Mouse (Mus musculus) E14TG2a.4 (cell line): ENCODE measurements around the gene Nudcd3.

Source experiments
- H3K27me3 ChIP-seq: 2 replicates; pipeline ENCODE4 v1.6.1; 2014; ENCODE audit warnings: low read length, control low read depth; ENCODE audit not compliant: insufficient read depth
- H3K36me3 ChIP-seq: 2 replicates; pipeline ENCODE4 v1.6.1; 2014; ENCODE audit warnings: low read length, control low read depth; ENCODE audit not compliant: insufficient read depth
- H3K4me1 ChIP-seq: replicated peaks from 2 replicates; pipeline ENCODE4 v1.6.1; 2014; ENCODE audit warnings: low read depth, low read length, control low read depth
- H3K4me3 ChIP-seq: replicated peaks from 2 replicates; pipeline ENCODE4 v1.5.1; 2014; ENCODE audit warnings: mild to moderate bottlenecking, low read length
- H3K9me3 ChIP-seq: 2 replicates; pipeline ENCODE4 v1.6.1; 2014; ENCODE audit warnings: low read length, control low read depth
- CTCF ChIP-seq: conservative IDR thresholded peaks from 2 replicates; pipeline ENCODE4 v1.5.1; 2014; ENCODE audit warnings: low read length
- NANOG ChIP-seq: IDR thresholded peaks from 2 replicates; pipeline ENCODE4 v1.6.1; 2014; ENCODE audit warnings: borderline replicate concordance, low read length, mixed read lengths
- POU5F1 ChIP-seq: IDR thresholded peaks from 2 replicates; pipeline ENCODE4 v1.6.1; 2014; ENCODE audit warnings: low read length, borderline replicate concordance

The Nudcd3 gene

DNA sequence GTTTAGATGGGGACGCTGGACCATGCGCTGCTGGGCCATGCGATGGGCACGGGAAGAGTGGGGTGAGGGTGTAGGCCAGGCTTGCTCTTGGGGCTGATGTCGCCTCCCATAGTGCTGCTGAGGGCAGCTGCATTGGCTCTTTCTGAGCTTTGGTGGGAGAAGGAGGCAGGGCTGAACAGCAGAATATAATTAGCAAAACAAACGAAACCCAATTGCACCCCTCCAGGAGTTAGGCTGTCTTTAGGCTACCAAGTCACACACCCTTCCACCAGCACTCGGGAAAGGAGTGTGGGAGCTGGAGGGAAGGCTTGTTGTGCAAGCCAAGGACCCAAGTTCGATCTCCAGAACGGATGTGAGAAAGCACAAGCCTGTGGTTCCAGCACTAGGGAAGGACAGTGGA is 133.1 kb downstream of the Nudcd3 start:
- peaks cover 70% of the 10 kb centered on the region for H3K4me1 ChIP-seq
- peak overlapping the region; percentile 92; the same call in 1 of the 2 replicates for H3K4me3 ChIP-seq
- no peaks in the 10 kb centered on the region for H3K9me3 ChIP-seq
- TF ChIP-seq CTCF: no peak
- TF ChIP-seq POU5F1: no peak
- peak; percentile 32; the same call in 1 of the 2 replicates for TF ChIP-seq NANOG
- H3K27me3 ChIP-seq: peaks cover 48% of the 10 kb centered on the region
- H3K36me3 ChIP-seq: no peaks in the 10 kb centered on the region

DNA sequence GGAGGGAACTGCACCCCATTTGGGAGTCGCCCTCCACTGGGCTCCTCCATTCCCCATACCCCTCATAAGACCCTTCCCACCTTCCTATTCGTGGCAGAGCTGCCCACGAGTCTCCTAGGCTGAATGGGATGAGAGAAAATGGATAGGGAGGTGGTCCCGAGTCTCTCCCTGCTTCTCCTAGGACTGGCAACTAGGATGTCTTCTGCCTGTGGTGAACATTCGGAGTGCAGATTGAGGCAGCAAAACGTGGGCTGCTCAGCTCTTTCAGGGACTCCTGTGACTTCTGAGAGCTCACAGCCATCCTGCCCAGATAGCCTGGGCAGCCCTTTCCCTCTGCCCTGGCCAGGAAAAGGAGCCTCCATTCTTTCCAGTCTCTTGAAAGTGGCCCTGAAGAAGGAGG is 134.0 kb downstream of the Nudcd3 start, which contains the start of gene Camk2b:
TSS of gene Camk2b (minus strand) at position 187 of the 400 bp plus-strand sequence.
- H3K27me3 ChIP-seq: peaks cover 42% of the 10 kb centered on the region
- peak within 1 kb of the TSS; percentile 92 for H3K4me3 ChIP-seq
- no peaks in the 10 kb centered on the region for H3K36me3 ChIP-seq
- TF ChIP-seq CTCF: no peak
- TF ChIP-seq NANOG: no peak
- TF ChIP-seq POU5F1: no peak
- peaks cover 80% of the 10 kb centered on the region for H3K4me1 ChIP-seq
- no peaks in the 10 kb centered on the region for H3K9me3 ChIP-seq

DNA sequence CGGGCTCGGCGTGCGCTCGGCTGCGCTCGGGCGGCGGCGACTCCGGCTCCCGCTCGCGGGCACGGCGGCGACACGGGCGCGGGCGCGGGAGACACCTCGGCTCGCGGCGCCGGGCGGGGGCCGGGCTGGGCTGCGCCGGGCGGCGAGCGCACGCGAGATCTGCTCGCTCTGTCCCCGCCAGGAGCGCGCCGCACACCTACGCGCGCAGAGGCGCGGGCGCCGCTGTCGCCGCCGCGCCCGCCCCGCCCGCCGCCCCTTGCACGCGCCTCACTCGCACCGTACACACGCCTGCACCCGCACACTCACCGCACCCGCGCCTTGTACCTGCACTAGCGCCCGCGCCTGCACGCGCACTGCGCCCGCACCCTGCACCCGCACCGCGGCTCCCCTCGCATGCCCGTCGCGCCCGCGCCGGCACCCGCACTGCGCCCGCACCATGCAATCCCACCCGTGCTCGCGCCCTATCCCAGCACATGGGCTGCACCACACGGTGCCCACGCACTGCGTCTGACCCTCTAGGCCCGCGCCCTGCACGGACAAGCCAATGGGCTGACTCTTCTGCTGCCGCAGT is 134.6 kb downstream of the Nudcd3 start:
- H3K4me3 ChIP-seq: peak overlapping the region; percentile 92

DNA sequence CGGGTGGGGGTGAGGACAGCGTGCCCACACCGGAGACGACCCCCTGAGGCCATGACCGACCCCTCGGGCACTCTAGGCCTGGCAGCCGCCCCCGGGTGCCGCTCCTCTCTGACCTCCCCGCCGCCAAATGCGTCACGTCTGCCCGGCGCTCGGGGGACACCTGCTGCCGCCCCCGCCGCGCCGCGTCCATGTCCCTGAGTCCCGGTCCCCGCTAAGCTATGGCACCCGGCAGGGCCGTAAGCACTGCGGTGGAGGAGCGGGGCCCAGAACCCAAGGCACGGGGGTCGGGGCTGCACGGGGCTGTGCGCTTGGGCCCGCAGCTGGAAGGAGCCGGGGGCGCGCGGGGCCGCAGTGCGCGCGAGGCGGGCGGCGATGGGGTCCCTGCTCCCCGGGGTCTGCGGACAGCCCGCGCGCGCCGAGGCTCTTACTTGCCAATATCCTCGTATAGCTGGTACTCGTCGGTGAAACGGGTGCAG is 135.1 kb downstream of the Nudcd3 start:
- no peaks in the 10 kb centered on the region for H3K9me3 ChIP-seq
- H3K4me3 ChIP-seq: peak overlapping the region; percentile 92

More for the DNA sequence above, 134.6 kb downstream of the Nudcd3 start:
- H3K27me3 ChIP-seq: peaks cover 39% of the 10 kb centered on the region
- H3K36me3 ChIP-seq: no peaks in the 10 kb centered on the region
- TF ChIP-seq POU5F1 (no peak), NANOG (no peak), CTCF (no peak)
- H3K4me1 ChIP-seq: peaks cover 82% of the 10 kb centered on the region
- H3K9me3 ChIP-seq: no peaks in the 10 kb centered on the region

DNA sequence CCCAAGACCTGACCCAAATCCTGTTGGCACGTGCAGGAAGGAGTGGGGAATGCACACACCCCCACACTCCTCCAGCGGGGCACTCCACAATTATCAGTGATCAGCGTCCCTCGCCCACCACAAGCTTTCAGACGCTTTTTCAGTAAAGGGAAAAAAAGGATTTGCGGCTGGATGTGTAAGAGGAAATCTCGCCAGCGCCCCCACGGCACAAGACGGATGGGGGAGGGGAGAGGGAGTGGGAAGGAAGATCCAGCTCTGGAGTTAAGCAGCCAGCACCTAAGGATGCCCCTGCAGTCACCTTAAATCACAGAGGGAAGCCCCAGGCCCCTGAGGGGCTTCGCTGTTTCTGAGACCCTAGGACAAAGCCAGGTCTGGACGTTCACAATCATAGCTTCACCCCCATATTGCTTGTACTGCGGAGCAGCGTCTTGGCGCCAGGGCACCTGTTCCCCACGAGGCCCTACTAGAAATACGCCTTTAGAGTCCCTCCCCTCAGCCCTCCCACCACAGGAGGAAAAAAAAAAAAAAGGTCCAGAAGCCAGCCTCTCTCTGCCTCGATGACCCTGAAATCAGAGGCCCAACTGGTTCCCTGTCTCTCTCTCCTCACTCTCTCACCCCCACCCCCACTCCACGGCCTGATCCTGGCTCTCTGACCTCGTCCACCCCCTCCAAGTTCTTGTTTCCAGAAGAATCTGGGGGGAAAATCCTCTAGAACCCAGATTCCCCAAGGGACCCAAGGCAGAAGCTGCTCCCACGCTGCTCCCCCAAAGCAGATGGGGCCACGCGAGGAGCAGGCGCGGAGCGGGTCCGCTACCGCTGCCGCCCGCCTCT is 135.8 kb downstream of the Nudcd3 start:
- H3K4me3 ChIP-seq: peak overlapping the region; percentile 92
- H3K36me3 ChIP-seq: no peaks in the 10 kb centered on the region
- no peak for TF ChIP-seq CTCF
- no peak for TF ChIP-seq POU5F1
- TF ChIP-seq NANOG: no peak
- H3K9me3 ChIP-seq: no peaks in the 10 kb centered on the region
- H3K4me1 ChIP-seq: peaks cover 81% of the 10 kb centered on the region
- H3K27me3 ChIP-seq: peaks cover 39% of the 10 kb centered on the region

More for the DNA sequence above, 135.1 kb downstream of the Nudcd3 start:
- no peaks in the 10 kb centered on the region for H3K36me3 ChIP-seq
- H3K27me3 ChIP-seq: peaks cover 39% of the 10 kb centered on the region
- TF ChIP-seq NANOG (no peak), POU5F1 (no peak), CTCF (no peak)
- peaks cover 82% of the 10 kb centered on the region for H3K4me1 ChIP-seq

DNA sequence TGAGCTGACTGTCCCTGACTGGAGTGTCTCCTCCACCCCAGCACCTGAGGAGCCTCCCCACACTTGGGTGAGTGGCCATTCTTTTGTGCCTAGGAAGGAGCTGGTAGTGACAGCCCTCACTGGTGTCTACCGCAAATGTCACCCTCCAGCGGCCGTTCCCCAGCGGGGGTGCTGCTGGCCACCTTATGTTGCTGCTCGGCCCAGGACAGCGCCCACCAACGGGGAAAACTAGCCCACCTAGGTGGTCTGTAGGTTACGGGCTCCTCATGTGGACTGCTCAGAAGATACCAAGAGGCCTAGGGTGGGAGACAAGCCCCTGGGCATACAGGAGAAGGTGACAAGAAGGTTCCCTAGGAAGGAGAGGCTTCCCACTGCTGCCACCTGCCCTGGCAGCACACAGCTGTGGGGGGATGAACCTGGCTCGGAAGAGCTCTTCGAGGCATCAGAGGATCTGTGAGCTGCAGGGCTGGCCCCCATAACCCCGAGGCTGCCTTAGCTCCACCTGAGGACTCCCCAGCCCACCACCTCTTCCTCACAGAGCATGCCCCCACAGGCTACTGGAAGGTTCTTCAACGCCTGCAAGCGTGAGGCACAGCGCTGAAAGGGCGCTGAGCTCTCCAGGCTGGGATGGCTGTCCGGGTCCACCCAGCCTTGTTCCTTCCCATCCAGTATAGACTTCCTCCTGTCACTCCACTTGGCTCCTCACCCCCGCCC is 136.6 kb downstream of the Nudcd3 start:
- TF ChIP-seq CTCF (no peak), POU5F1 (no peak), NANOG (no peak)
- Histone ChIP-seq H3K27me3 (peaks cover 39% of the 10 kb centered on the region), H3K4me3 (peak overlapping the region; percentile 92), H3K4me1 (peaks cover 82% of the 10 kb centered on the region), H3K36me3 (no peaks in the 10 kb centered on the region), H3K9me3 (no peaks in the 10 kb centered on the region)

DNA sequence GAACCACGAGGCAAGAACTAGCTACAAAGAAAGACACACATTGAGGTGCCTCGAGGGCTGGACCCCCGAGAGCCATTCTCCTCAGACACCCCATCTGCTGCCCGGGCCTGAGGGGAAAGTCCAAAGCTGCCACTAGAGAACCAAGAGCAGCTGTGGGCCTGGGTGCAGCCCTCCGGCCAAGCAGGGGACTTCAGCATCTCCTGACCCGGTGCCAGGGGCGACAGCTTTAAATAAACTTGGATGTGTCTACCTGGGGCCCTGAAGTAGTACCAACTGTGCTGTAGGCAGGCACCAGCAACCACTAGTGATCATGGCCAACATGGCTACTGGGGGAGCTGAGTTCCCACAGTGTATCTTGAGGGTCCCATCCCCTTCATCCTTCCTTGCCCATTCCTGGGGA is 137.2 kb downstream of the Nudcd3 start:
- no peaks in the 10 kb centered on the region for H3K36me3 ChIP-seq
- peaks cover 83% of the 10 kb centered on the region for H3K4me1 ChIP-seq
- TF ChIP-seq POU5F1 (no peak), NANOG (no peak), CTCF (no peak)
- peaks cover 39% of the 10 kb centered on the region for H3K27me3 ChIP-seq
- no peaks in the 10 kb centered on the region for H3K9me3 ChIP-seq
- H3K4me3 ChIP-seq: 0 out of 2 replicates have a peak overlapping the region, but pooled peaks have one; percentile 92

DNA sequence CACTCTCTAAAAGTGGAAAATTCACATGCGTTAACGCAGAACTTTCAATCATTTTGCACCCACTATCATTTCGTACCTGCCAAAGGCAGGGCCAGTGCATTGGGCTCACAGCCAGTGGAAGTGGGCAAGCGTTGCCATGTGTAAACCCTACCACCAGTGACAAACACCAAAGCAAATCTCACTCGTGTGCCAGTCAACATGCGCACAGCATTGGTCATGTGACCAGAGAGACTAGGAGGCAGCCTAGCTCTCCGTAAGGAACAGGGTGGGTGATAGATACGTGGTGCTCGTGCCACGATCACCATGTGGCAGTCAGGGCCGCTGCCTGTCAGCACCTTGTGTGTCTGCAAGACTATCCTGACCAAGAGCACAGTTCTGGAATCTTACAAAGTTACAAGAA is 137.9 kb downstream of the Nudcd3 start:
- H3K4me1 ChIP-seq: peaks cover 75% of the 10 kb centered on the region
- no peaks in the 10 kb centered on the region for H3K36me3 ChIP-seq
- no peak for TF ChIP-seq NANOG
- no peak for TF ChIP-seq POU5F1
- TF ChIP-seq CTCF: no peak
- no peaks in the 10 kb centered on the region for H3K9me3 ChIP-seq
- H3K4me3 ChIP-seq: no peak overlapping the region
- peaks cover 39% of the 10 kb centered on the region for H3K27me3 ChIP-seq
